Mouse (Mus musculus) kidney, adult 18-20 months (tissue): Measurements from ENCODE around the gene Fam110a.

Source experiments
- DNase-seq: peaks from one replicate; pipeline ENCODE4 v3.0.0; 2021

Fam110a gene

GRCm38 (mm10) chr2:151996229-151997189 lies 16.5 kb upstream of the Fam110a start, which contains the start of gene Slc52a3:
Slc52a3 (plus strand) TSS chr2:151996511.
- peak; percentile 94 for DNase-seq

GRCm38 (mm10) chr2:151994350-151995122 lies 14.5 kb upstream of the Fam110a start:
- peak; percentile 87 for DNase-seq

- no peak for DNase-seq
Measured at GRCm38 (mm10) chr2:151991446-151991845, 11.4 kb upstream of the Fam110a start.

GRCm38 (mm10) chr2:151990985-151991394 lies 11.0 kb upstream of the Fam110a start:
- DNase-seq: no peak

- DNase-seq: no peak
Measured at GRCm38 (mm10) chr2:151988978-151989377, 9.0 kb upstream of the Fam110a start.

- no peak for DNase-seq
Measured at GRCm38 (mm10) chr2:151986958-151987357, 6.9 kb upstream of the Fam110a start.

GRCm38 (mm10) chr2:151985426-151986172 lies 5.6 kb upstream of the Fam110a start:
- DNase-seq: no peak

- no peak for DNase-seq
Measured at GRCm38 (mm10) chr2:151984019-151984418, 4.0 kb upstream of the Fam110a start.

- no peak for DNase-seq
Measured at GRCm38 (mm10) chr2:151982476-151982875, 2.5 kb upstream of the Fam110a start.

- no peak for DNase-seq
Measured at GRCm38 (mm10) chr2:151981268-151981667, 1.2 kb upstream of the Fam110a start.

- DNase-seq: no peak
Measured at GRCm38 (mm10) chr2:151980355-151980693, 305 bp upstream of the Fam110a start.

GRCm38 (mm10) chr2:151978494-151978893 lies 1.5 kb downstream of the Fam110a start:
- DNase-seq: peak; percentile 38

GRCm38 (mm10) chr2:151977689-151978440 lies 2.2 kb downstream of the Fam110a start:
- DNase-seq: no peak

- DNase-seq: peak; percentile 67
Measured at GRCm38 (mm10) chr2:151976067-151976466, 4.0 kb downstream of the Fam110a start.

- DNase-seq: no peak
Measured at GRCm38 (mm10) chr2:151975295-151975694, 4.7 kb downstream of the Fam110a start.

- DNase-seq: peak; percentile 83
Measured at GRCm38 (mm10) chr2:151973595-151974562, 6.1 kb downstream of the Fam110a start.

- DNase-seq: no peak
Measured at GRCm38 (mm10) chr2:151972880-151973594, 7.0 kb downstream of the Fam110a start.

- DNase-seq: no peak
Measured at GRCm38 (mm10) chr2:151971748-151972147, 8.3 kb downstream of the Fam110a start.

GRCm38 (mm10) chr2:151970191-151971172 lies 9.5 kb downstream of the Fam110a start:
- DNase-seq: peak; percentile 84
